Mouse (Mus musculus) kidney, postnatal 0 days (tissue): ENCODE data around the gene Klc4. TPM values are rescaled to one million over a fixed set of nuclear protein-coding genes. Genes with fewer than 3 reads are reported as not detected.
A peak's percentile ranks its signal among the peaks of the same experiment; 100 is the strongest.

Experiments
- ATAC-seq: fragments of 200-750 bp; cut with Nextera tagmentation; replicated peaks from 2 replicates; pipeline ENCODE4 v1.8.0; 2017; ENCODE audit warnings: low read depth, moderate number of reproducible peaks, moderate TSS enrichment, moderate library complexity; ENCODE audit not compliant: low FRiP score
- DNase-seq: peaks from one replicate; pipeline ENCODE4 v3.0.0-alpha.2; 2016; ENCODE audit warnings: low spot score
- H3K27ac ChIP-seq: fragments of 300-500 bp; sonication (generic); 2 replicates; pipeline ENCODE4 v1.5.1; 2014; ENCODE audit warnings: mild to moderate bottlenecking
- H3K27me3 ChIP-seq: fragments of 300-500 bp; sonication (generic); 2 replicates; pipeline ENCODE4 v1.6.1; 2014; ENCODE audit warnings: low read length, mixed read lengths; ENCODE audit not compliant: insufficient read depth
- H3K36me3 ChIP-seq: fragments of 300-500 bp; sonication (generic); 2 replicates; pipeline ENCODE4 v1.6.1; 2014; ENCODE audit warnings: low read length, mixed read lengths; ENCODE audit not compliant: insufficient read depth
- H3K4me1 ChIP-seq: fragments of 300-500 bp; sonication (generic); replicated peaks from 2 replicates; pipeline ENCODE4 v1.6.1; 2014; ENCODE audit warnings: antibody characterized with exemption, low read length, mixed read lengths; ENCODE audit not compliant: insufficient read depth
- H3K4me2 ChIP-seq: fragments of 300-500 bp; sonication (generic); 2 replicates; pipeline ENCODE4 v1.6.1; 2014; ENCODE audit warnings: mild to moderate bottlenecking, low read length, moderate library complexity, mixed read lengths
- H3K4me3 ChIP-seq: fragments of 300-500 bp; sonication (generic); replicated peaks from 2 replicates; pipeline ENCODE4 v1.5.1; 2014; ENCODE audit warnings: low read depth, low read length
- H3K9ac ChIP-seq: fragments of 300-500 bp; sonication (generic); 2 replicates; pipeline ENCODE4 v1.6.1; 2014; ENCODE audit warnings: low read depth, low read length
- H3K9me3 ChIP-seq: fragments of 300-500 bp; sonication (generic); replicated peaks from 2 replicates; pipeline ENCODE4 v1.6.1; 2016; ENCODE audit warnings: low read length, inconsistent platforms, mixed read lengths
- CTCF ChIP-seq: IDR thresholded peaks from 2 replicates; pipeline ENCODE4 v1.5.1; 2016; ENCODE audit warnings: antibody characterized with exemption, low read depth, mild to moderate bottlenecking, moderate library complexity
- WGBS: fragments of 180-500 bp; shearing (Covaris S2); extraction: QIAGEN DNeasy Blood & Tissue Kit; methylation state at CpG from one replicate; pipeline ENCODE4 v1.1.7; 2014; 5-methylcytosine and 5-hydroxymethylcytosine counted together
- polyA plus RNA-seq: library from polyadenylated mRNA; unstranded; fragments of >200 nt; fragmentation: Nextera tagmentation; extraction: Ambion mirVana; gene quantifications from 2 replicates; pipeline ENCODE4 v1.2.1, GENCODE M21; 2015

Gene Klc4
- polyA plus RNA-seq, 1 experiment from 2014 or later: 47.6 TPM

- H3K9me3 ChIP-seq: no peaks in the 10 kb centered on the region
- 56% methylated on average over 9 of the region's 9 CpGs for WGBS
- no peak overlapping the region for H3K27ac ChIP-seq
- no peaks in the 10 kb centered on the region for H3K27me3 ChIP-seq
- H3K4me1 ChIP-seq: peaks cover 8% of the 10 kb centered on the region; the same call in 1 of the 2 replicates
- TF ChIP-seq CTCF: no peak
- ATAC-seq (no peak), DNase-seq (no peak)
- H3K4me3 ChIP-seq: no peak overlapping the region
- H3K4me2 ChIP-seq: no peak overlapping the region
- no peak overlapping the region for H3K9ac ChIP-seq
- peaks cover 30% of the 10 kb centered on the region for H3K36me3 ChIP-seq
Measured at GRCm38 (mm10) chr17:46639929-46640328, 5.9 kb downstream of the Klc4 start.

GRCm38 (mm10) chr17:46636831-46637523 lies 8.8 kb downstream of the Klc4 start:
- H3K4me3 ChIP-seq: no peak overlapping the region
- no peaks in the 10 kb centered on the region for H3K9me3 ChIP-seq
- peaks cover 33% of the 10 kb centered on the region for H3K36me3 ChIP-seq
- DNase-seq: peak; percentile 95
- peak overlapping the region; percentile 29 for H3K4me2 ChIP-seq
- no peaks in the 10 kb centered on the region for H3K27me3 ChIP-seq
- WGBS: 16% methylated on average over 15 of the region's 15 CpGs
- no peak overlapping the region for H3K27ac ChIP-seq
- H3K4me1 ChIP-seq: no peaks in the 10 kb centered on the region
- peak; percentile 22; the same call in 1 of the 2 replicates for ATAC-seq
- peak; percentile 88 for TF ChIP-seq CTCF
- no peak overlapping the region for H3K9ac ChIP-seq

- Histone ChIP-seq H3K9me3 (no peaks in the 10 kb centered on the region), H3K9ac (peak overlapping the region; percentile 95; the same call in 1 of the 2 replicates), H3K27ac (peak overlapping the region; percentile 97), H3K4me3 (peak overlapping the region; percentile 91), H3K4me2 (peak overlapping the region; percentile 80), H3K27me3 (no peaks in the 10 kb centered on the region), H3K36me3 (0 out of 2 replicates have a peak, but pooled peaks cover 9% of the 10 kb centered on the region), H3K4me1 (peaks cover 25% of the 10 kb centered on the region)
- peak; percentile 85 for ATAC-seq
- TF ChIP-seq CTCF: peak; percentile 19; the same call in 1 of the 2 replicates
- peak; percentile 98 for DNase-seq
- WGBS: 12% methylated on average over 12 of the region's 12 CpGs
Measured at GRCm38 (mm10) chr17:46629685-46630441, 16.0 kb downstream of the Klc4 start.

GRCm38 (mm10) chr17:46628791-46629684 lies 16.8 kb downstream of the Klc4 start, which contains the start of gene Ptk7:
Ptk7 (minus strand) TSS chr17:46629504.
- no peak for TF ChIP-seq CTCF
- DNase-seq (peak; percentile 94), ATAC-seq (peak; percentile 48)
- H3K27ac ChIP-seq: peak within 1 kb of the TSS; percentile 97
- peak within 1 kb of the TSS; percentile 95 for H3K9ac ChIP-seq
- H3K4me3 ChIP-seq: peak within 1 kb of the TSS; percentile 91
- under 1% methylated on average over 81 of the region's 90 CpGs for WGBS
- H3K4me1 ChIP-seq: peaks cover 33% of the 10 kb centered on the region
- H3K27me3 ChIP-seq: no peaks in the 10 kb centered on the region
- 0 out of 2 replicates have a peak, but pooled peaks cover 9% of the 10 kb centered on the region for H3K36me3 ChIP-seq
- no peaks in the 10 kb centered on the region for H3K9me3 ChIP-seq
- peak within 1 kb of the TSS; percentile 80 for H3K4me2 ChIP-seq

GRCm38 (mm10) chr17:46628471-46628790 lies 17.4 kb downstream of the Klc4 start:
- H3K4me1 ChIP-seq: peaks cover 38% of the 10 kb centered on the region
- peak overlapping the region; percentile 95 for H3K9ac ChIP-seq
- 0 out of 2 replicates have a peak, but pooled peaks cover 5% of the 10 kb centered on the region for H3K36me3 ChIP-seq
- WGBS: 0% methylated on average over 12 of the region's 13 CpGs
- ATAC-seq: no peak
- peak overlapping the region; percentile 80 for H3K4me2 ChIP-seq
- DNase-seq: no peak
- H3K27me3 ChIP-seq: no peaks in the 10 kb centered on the region
- H3K9me3 ChIP-seq: no peaks in the 10 kb centered on the region
- no peak for TF ChIP-seq CTCF
- H3K27ac ChIP-seq: peak overlapping the region; percentile 97
- peak overlapping the region; percentile 91 for H3K4me3 ChIP-seq

GRCm38 (mm10) chr17:46627409-46627808 lies 18.4 kb downstream of the Klc4 start:
- Histone ChIP-seq H3K4me1 (peaks cover 40% of the 10 kb centered on the region), H3K27me3 (no peaks in the 10 kb centered on the region), H3K9ac (peak overlapping the region; percentile 95), H3K4me3 (peak overlapping the region; percentile 91), H3K27ac (peak overlapping the region; percentile 25; the same call in 1 of the 2 replicates), H3K9me3 (no peaks in the 10 kb centered on the region), H3K4me2 (peak overlapping the region; percentile 80), H3K36me3 (0 out of 2 replicates have a peak, but pooled peaks cover 3% of the 10 kb centered on the region)
- no peak for DNase-seq
- ATAC-seq: no peak
- TF ChIP-seq CTCF: no peak
- 19% methylated on average over 6 of the region's 6 CpGs for WGBS
